Mouse (Mus musculus) left cerebral cortex, adult 6 months (tissue): Measurements from ENCODE around the gene C1ql2. TPM values are rescaled to one million over a fixed set of nuclear protein-coding genes. Genes with fewer than 3 reads are reported as not detected.

Experiments used
- long read RNA-seq, 2 experiments: library from polyadenylated mRNA; unstranded; transcript quantifications; one replicate each; pipeline ENCODE4 v2.0.0; 2019 to 2020
- polyA plus RNA-seq: library from polyadenylated mRNA; unstranded; fragments of <200 nt; fragmentation: Nextera tagmentation; gene quantifications from 2 replicates; pipeline ENCODE4 v1.2.3, GENCODE M21; 2021

Gene C1ql2
- 2.1 and 3.5 TPM in 2 replicates for polyA plus RNA-seq
- long read RNA-seq, experiment 1, transcript C1ql2-201 (2 exons, 2,000 nt) = major isoform, 28 of 28 reads
- long read RNA-seq, experiment 1, partial matches to known transcripts = 0 of 28 reads
- long read RNA-seq, experiment 1, other reads (novel, unspliced or antisense) = 0 of 28 reads
- long read RNA-seq, experiment 2, transcript C1ql2-201 (2 exons, 2,000 nt) = major isoform, 8 of 8 reads
- long read RNA-seq, experiment 2, partial matches to known transcripts = 0 of 8 reads
- long read RNA-seq, experiment 2, other reads (novel, unspliced or antisense) = 0 of 8 reads

GRCm38 (mm10) chr1:120340419-120341171 is at the start of gene C1ql2:
C1ql2 (plus strand) TSS chr1:120340582.

Other genes with a start within 250 kb of the C1ql2 start
- 1,513 and 1,709 TPM in 2 replicates for gene Dbi, start 219.5 kb upstream of the C1ql2 start, polyA plus RNA-seq
- gene 3110009E18Rik, start 219.4 kb upstream of the C1ql2 start, polyA plus RNA-seq = 11.2 and 13.7 TPM in 2 replicates
- gene Steap3, start 67.9 kb upstream of the C1ql2 start, polyA plus RNA-seq = 4.7 and 5.5 TPM in 2 replicates
- gene Marco, start 164.4 kb downstream of the C1ql2 start, polyA plus RNA-seq = not detected in 2 replicates